Mouse (Mus musculus) CH12.LX (cell line): ENCODE data around the gene Vmn1r17. TPM values are rescaled to one million over a fixed set of nuclear protein-coding genes. Genes with fewer than 3 reads are reported as not detected.

Source experiments
- DNase-seq: peaks from one replicate; pipeline ENCODE4 v3.0.0-alpha.2; 2013; ENCODE audit errors: extremely low read depth
- H3K27ac ChIP-seq: 2 replicates; pipeline ENCODE4 v1.5.1; 2012; ENCODE audit warnings: low read depth, mild to moderate bottlenecking, control low read depth, moderate library complexity; ENCODE audit not compliant: insufficient read depth
- H3K27me3 ChIP-seq: replicated peaks from 2 replicates; pipeline ENCODE3; 2012; ENCODE audit warnings: inconsistent platforms
- H3K36me3 ChIP-seq, 2 experiments: replicated peaks in 1 of 2; 2 replicates each; pipeline versions ENCODE3 to v1.6.1; 2012; ENCODE audit warnings: inconsistent platforms in 1 of 2, low read length in 1 of 2, mild to moderate bottlenecking in 1 of 2, mixed read lengths in 1 of 2, moderate library complexity in 1 of 2; ENCODE audit not compliant: control insufficient read depth in 1 of 2, insufficient read depth in 1 of 2
- H3K4me1 ChIP-seq, 2 experiments: 2 replicates each; pipeline ENCODE4 v1.6.1; 2012; ENCODE audit warnings: inconsistent platforms in 1 of 2, moderate library complexity in 1 of 2; ENCODE audit not compliant: insufficient read depth in 2 of 2, control insufficient read depth in 1 of 2
- H3K4me2 ChIP-seq: 2 replicates; pipeline ENCODE4 v1.6.1; 2012; ENCODE audit warnings: low read depth, mild to moderate bottlenecking, control low read depth; ENCODE audit not compliant: poor library complexity, insufficient read depth, severe bottlenecking
- H3K4me3 ChIP-seq, 3 experiments: fragments of 150-350 bp in 1 of 3; sonication (generic) in 1 of 3; replicated peaks in 1 of 3; 2 replicates each; pipeline versions ENCODE3 to v1.5.1; 2011 to 2012; ENCODE audit warnings: low read depth in 2 of 3, low read length in 2 of 3, mild to moderate bottlenecking in 2 of 3, moderate library complexity in 2 of 3, control low read depth in 1 of 3, improper control_type of control experiment in 1 of 3, inconsistent platforms in 1 of 3, mixed read lengths in 1 of 3; ENCODE audit not compliant: poor library complexity in 1 of 3
- H3K79me2 ChIP-seq: replicated peaks from 2 replicates; pipeline ENCODE4 v1.6.1; 2012; ENCODE audit warnings: mild to moderate bottlenecking, moderate library complexity; ENCODE audit not compliant: control insufficient read depth, poor library complexity, insufficient read depth, severe bottlenecking; ENCODE audit errors: extremely low read depth
- H3K9ac ChIP-seq: 2 replicates; pipeline ENCODE4 v1.6.1; 2012; ENCODE audit warnings: low read depth, mild to moderate bottlenecking, control low read depth, moderate library complexity; ENCODE audit not compliant: insufficient read depth
- H3K9me3 ChIP-seq: replicated peaks from 2 replicates; pipeline ENCODE3; 2012; ENCODE audit warnings: low read length, inconsistent platforms, mixed read lengths
- BHLHE40 ChIP-seq: IDR thresholded peaks from 2 replicates; pipeline ENCODE4 v1.6.1; 2011; ENCODE audit warnings: mild to moderate bottlenecking, low read depth, low read length, improper control_type of control experiment
- CHD2 ChIP-seq: IDR thresholded peaks from 2 replicates; pipeline ENCODE4 v1.6.1; 2011; ENCODE audit warnings: low read length, improper control_type of control experiment
- ETS1 ChIP-seq: conservative IDR thresholded peaks from 2 replicates; pipeline ENCODE4 v1.6.1; 2012; ENCODE audit warnings: low read depth, mild to moderate bottlenecking, inconsistent platforms, low read length, improper control_type of control experiment, moderate library complexity
- IRF4 ChIP-seq: IDR thresholded peaks from 2 replicates; pipeline ENCODE4 v1.6.1; 2014; ENCODE audit warnings: low read depth, mild to moderate bottlenecking, inconsistent platforms, low read length, improper control_type of control experiment
- MAFK ChIP-seq: IDR thresholded peaks from 2 replicates; pipeline ENCODE4 v1.6.1; 2011; ENCODE audit warnings: low read length, improper control_type of control experiment; ENCODE audit not compliant: insufficient replicate concordance
- MAX ChIP-seq: IDR thresholded peaks from 2 replicates; pipeline ENCODE4 v1.6.1; 2011; ENCODE audit warnings: low read length, improper control_type of control experiment
- MXI1 ChIP-seq: IDR thresholded peaks from 2 replicates; pipeline ENCODE4 v1.6.1; 2011; ENCODE audit warnings: mild to moderate bottlenecking, low read depth, low read length, improper control_type of control experiment
- MYC ChIP-seq: IDR thresholded peaks from 2 replicates; pipeline ENCODE4 v1.6.1; 2011; ENCODE audit warnings: low read depth, mild to moderate bottlenecking, improper control_type of control experiment, low read length
- NELFE ChIP-seq: IDR thresholded peaks from 2 replicates; pipeline ENCODE4 v1.6.1; 2011; ENCODE audit warnings: low read depth, low read length, improper control_type of control experiment
- NRF1 ChIP-seq: IDR thresholded peaks from 2 replicates; pipeline ENCODE4 v1.6.1; 2014; ENCODE audit warnings: low read depth, mild to moderate bottlenecking, inconsistent platforms, low read length, improper control_type of control experiment, moderate library complexity
- PAX5 ChIP-seq: IDR thresholded peaks from 2 replicates; pipeline ENCODE4 v1.6.1; 2012; ENCODE audit warnings: low read length, inconsistent platforms, mixed read lengths
- RCOR1 ChIP-seq: conservative IDR thresholded peaks from 2 replicates; pipeline ENCODE4 v1.6.1; 2012; ENCODE audit warnings: low read depth, mild to moderate bottlenecking, inconsistent platforms, low read length, improper control_type of control experiment
- SIN3A ChIP-seq: IDR thresholded peaks from 2 replicates; pipeline ENCODE4 v1.6.1; 2012; ENCODE audit warnings: low read length, improper control_type of control experiment, inconsistent platforms
- SMC3 ChIP-seq: IDR thresholded peaks from 2 replicates; pipeline ENCODE4 v1.6.1; 2011; ENCODE audit warnings: low read depth, low read length, improper control_type of control experiment
- TBP ChIP-seq: conservative IDR thresholded peaks from 2 replicates; pipeline ENCODE4 v1.6.1; 2011; ENCODE audit warnings: low read depth, low read length, improper control_type of control experiment
- USF1 ChIP-seq: IDR thresholded peaks from 2 replicates; pipeline ENCODE4 v1.6.1; 2014; ENCODE audit warnings: low read depth, mild to moderate bottlenecking, inconsistent platforms, low read length, improper control_type of control experiment
- ZMIZ1 ChIP-seq: IDR thresholded peaks from 2 replicates; pipeline ENCODE4 v1.6.1; 2012; ENCODE audit warnings: low read depth, mild to moderate bottlenecking, inconsistent platforms, low read length, improper control_type of control experiment
- ZNF384 ChIP-seq: IDR thresholded peaks from 2 replicates; pipeline ENCODE4 v1.6.1; 2012; ENCODE audit warnings: low read depth, low read length, improper control_type of control experiment, inconsistent platforms
- dilution Hi-C: fragments of 300-500 bp; cut with MboI; formaldehyde crosslinking; loops from 2 replicates; pipeline ENCODE4 v1.14.3; 2020; ENCODE audit warnings: low sequenced_read_pairs; ENCODE audit not compliant: extremely low pct_unique_long_range_greater_than_20kb, extremely low pct_ligation_motif_present
- in situ Hi-C: fragments of 300-500 bp; cut with MboI; formaldehyde crosslinking; loops from 3 replicates; pipeline ENCODE4 v1.14.3; 2019; ENCODE audit warnings: low sequenced_read_pairs, low pct_ligation_motif_present, low pct_unique_long_range_greater_than_20kb, mixed read lengths
- polyA plus RNA-seq: library from polyadenylated mRNA; unstranded; fragments of >175 nt; gene quantifications from 2 replicates; pipeline ENCODE4 v1.2.1, GENCODE M21; 2012; ENCODE audit warnings: low read depth; ENCODE audit not compliant: insufficient read length
- total RNA-seq, 2 experiments: library from RNA; depleted of rRNA; stranded (reverse); fragments of 300-350 nt in 1 of 2; fragments of >200 nt in 1 of 2; gene quantifications; 2 replicates each; pipeline ENCODE4 v1.2.3; 2012 to 2014

Gene Vmn1r17
- total and polyA plus RNA-seq, 3 experiments, result not detected

GRCm38 (mm10) chr6:57356864-57357263 lies 6.7 kb downstream of the Vmn1r17 start:
- no peak overlapping the region for H3K9ac ChIP-seq
- no peak for DNase-seq
- H3K9me3 ChIP-seq, result no peaks in the 10 kb centered on the region
- in situ Hi-C loops, result no loop called here
- H3K4me2 ChIP-seq, result no peak overlapping the region
- no peak overlapping the region for H3K4me3 ChIP-seq
- H3K27me3 ChIP-seq, result no peaks in the 10 kb centered on the region
- H3K79me2 ChIP-seq, result no peaks in the 10 kb centered on the region
- no peaks in the 10 kb centered on the region for H3K4me1 ChIP-seq
- H3K36me3 ChIP-seq, result no peaks in the 10 kb centered on the region
- no peak overlapping the region for H3K27ac ChIP-seq
- dilution Hi-C loops, result no loop called here
- no peak for TF ChIP-seq TBP
- no peak for TF ChIP-seq PAX5
- TF ChIP-seq MXI1, result no peak
- no peak for TF ChIP-seq IRF4
- no peak for TF ChIP-seq MYC
- TF ChIP-seq ZMIZ1, result no peak
- TF ChIP-seq BHLHE40, result no peak

GRCm38 (mm10) chr6:57329394-57329793 lies 34.1 kb downstream of the Vmn1r17 start, which contains the start of gene Vmn1r16:
Gene Vmn1r16, minus strand, starts transcription at chr6:57329494.
- dilution Hi-C loops (no loop called here), in situ Hi-C loops (no loop called here)
- Histone ChIP-seq H3K36me3 (no peaks in the 10 kb centered on the region), H3K4me1 (no peaks in the 10 kb centered on the region), H3K79me2 (no peaks in the 10 kb centered on the region), H3K9me3 (no peaks in the 10 kb centered on the region), H3K27me3 (no peaks in the 10 kb centered on the region), H3K4me2 (no peak within 1 kb of the TSS), H3K9ac (no peak within 1 kb of the TSS), H3K4me3 (no peak within 1 kb of the TSS), H3K27ac (no peak within 1 kb of the TSS)
- no peak for DNase-seq
- TF ChIP-seq RCOR1 (no peak), NELFE (no peak), NRF1 (no peak), USF1 (no peak), MAFK (no peak), SIN3A (no peak), ETS1 (no peak), SMC3 (no peak), MAX (no peak), MXI1 (no peak), CHD2 (no peak), ZNF384 (no peak)
